Mouse (Mus musculus) testis, adult 2 months (tissue): Measurements from ENCODE around the gene Dnah2.

Experiments used
- CTCF ChIP-seq: fragments of 200-500 bp; IDR thresholded peaks from 2 replicates; pipeline ENCODE4 v1.5.1; 2012; ENCODE audit warnings: low read depth, mild to moderate bottlenecking, inconsistent platforms, low read length, moderate library complexity; ENCODE audit not compliant: control insufficient read depth, insufficient read depth, insufficient replicate concordance
- POLR2A ChIP-seq: fragments of 200-500 bp; IDR thresholded peaks from 2 replicates; pipeline ENCODE4 v1.6.1; 2012; ENCODE audit warnings: low read depth, mild to moderate bottlenecking, inconsistent platforms, low read length, moderate library complexity; ENCODE audit not compliant: control insufficient read depth

GRCm38 (mm10) chr11:69415327-69415667, 133.6 kb downstream of the Dnah2 start:
- no peak; the same call in 1 of the 2 replicates for TF ChIP-seq POLR2A
- TF ChIP-seq CTCF: no peak
